Mouse (Mus musculus): ENCODE data around the gene Tph1.
A peak's percentile ranks its signal among the peaks of the same experiment; 100 is the strongest.
"Not testable (repeated sequence)": the region's sequence is repeated elsewhere in the genome, so short reads cannot be mapped to it uniquely, and the experiment has no call there.

Gene Tph1

GRCm38 (mm10) chr7:46672160-46672672 lies at the start of gene Tph1:
Gene Tph1 (minus strand): TSS chr7:46672537.
- no peak for DNase-seq (ENCODE audit: low spot score)

GRCm38 (mm10) chr7:46720460-46720859 lies 48.1 kb upstream of the Tph1 start:
- DNase-seq (ENCODE audit: low spot score) = no peak

GRCm38 (mm10) chr7:46719526-46719925 lies 47.2 kb upstream of the Tph1 start:
- peak; percentile 91 for DNase-seq (ENCODE audit: low spot score)

GRCm38 (mm10) chr7:46718591-46719270 lies 46.4 kb upstream of the Tph1 start:
- no peak for DNase-seq (ENCODE audit: low spot score)

DNA sequence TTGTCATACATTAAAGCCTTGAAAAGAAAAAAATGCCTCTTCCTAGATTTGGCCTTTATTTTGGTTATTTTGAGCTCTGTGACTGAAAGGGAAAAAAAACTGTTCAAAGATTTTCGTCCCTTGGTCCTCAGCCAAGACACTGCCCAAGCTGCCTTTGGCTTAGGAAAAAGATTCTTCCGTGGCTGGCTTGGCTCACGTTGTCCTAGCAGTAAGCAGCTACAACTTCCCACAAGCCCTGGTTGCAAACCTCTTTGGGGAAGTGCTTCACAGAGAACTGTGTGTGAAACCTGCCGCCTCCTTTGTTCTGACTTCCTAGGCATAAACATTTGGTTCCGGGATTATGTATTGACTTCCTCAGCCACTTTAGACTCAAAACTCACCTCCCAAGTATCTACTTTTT lies 44.6 kb upstream of the Tph1 start:
- peak; percentile 70 for DNase-seq (ENCODE audit: low spot score)

GRCm38 (mm10) chr7:46715600-46715999 lies 43.3 kb upstream of the Tph1 start, which contains the start of gene Saa3:
Gene Saa3 (minus strand): TSS chr7:46715700.
- DNase-seq (ENCODE audit: low spot score) = no peak

DNA sequence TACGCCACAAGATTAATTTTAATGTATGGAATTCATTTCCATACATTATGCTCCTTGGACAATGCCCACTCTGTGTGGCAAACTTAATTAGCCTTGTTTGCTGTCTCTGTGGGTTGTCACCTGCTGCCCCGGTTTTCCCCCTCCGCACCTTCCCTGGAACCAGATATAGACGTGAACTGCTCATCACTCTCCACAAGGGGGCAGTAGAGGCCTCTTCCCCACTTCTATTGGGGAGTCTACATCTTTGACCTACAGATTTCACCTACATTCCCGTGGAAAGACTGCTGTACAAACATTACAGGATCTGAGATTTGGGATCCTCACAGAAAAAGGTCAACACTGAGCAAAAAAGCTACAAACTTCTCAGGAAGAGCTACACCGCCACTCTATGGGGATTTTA lies 42.2 kb upstream of the Tph1 start:
- DNase-seq (ENCODE audit: low spot score) = peak; percentile 71

DNA sequence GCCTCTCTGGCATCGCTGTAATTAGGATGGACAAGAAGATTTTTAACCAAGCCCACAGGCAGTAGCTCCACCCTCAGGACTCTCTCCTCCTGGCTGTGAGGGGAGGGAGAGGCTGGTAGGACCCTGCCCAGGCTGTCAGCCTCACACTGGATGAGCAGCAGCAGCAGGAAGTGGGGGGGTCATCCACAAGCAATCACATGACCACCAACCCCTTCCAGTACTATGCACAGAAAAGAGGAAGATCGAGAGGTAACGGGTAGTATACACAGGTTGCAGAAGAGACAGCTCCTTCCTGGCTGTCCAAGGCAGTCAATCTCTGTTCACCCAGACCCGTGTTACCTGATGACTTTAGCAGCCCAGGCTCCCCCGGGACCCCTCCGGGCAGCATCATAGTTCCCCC lies 39.9 kb upstream of the Tph1 start:
- no peak for DNase-seq (ENCODE audit: low spot score)

DNA sequence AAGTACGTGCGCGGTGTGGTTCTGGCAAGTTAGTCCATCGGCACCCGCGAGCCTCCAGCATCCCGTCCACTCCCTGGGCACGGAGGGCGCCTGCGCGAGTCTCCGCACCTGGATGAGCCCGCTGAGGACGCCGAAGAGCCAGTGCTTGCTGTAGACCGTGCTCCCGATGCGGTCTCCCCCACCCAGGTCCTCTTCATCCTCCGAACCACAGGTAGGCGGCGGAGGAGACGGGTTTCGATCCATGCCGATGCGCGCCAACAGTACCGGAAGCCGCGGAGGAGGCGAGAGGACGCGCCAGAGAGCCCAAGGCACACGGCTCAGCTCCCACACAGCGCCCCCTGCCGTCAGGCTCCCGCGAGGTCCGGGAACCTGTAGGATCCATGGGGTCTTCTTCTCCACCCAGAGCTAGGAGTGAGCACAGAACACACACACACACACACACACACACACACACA lies 38.1 kb upstream of the Tph1 start, which contains the start of gene Saal1:
Gene Saal1 (minus strand): TSS at position 291 of the 455 bp plus-strand sequence.
- peak; percentile 80 for DNase-seq (ENCODE audit: low spot score)

- no peak for DNase-seq (ENCODE audit: low spot score)
Measured at GRCm38 (mm10) chr7:46700521-46701025, 28.2 kb upstream of the Tph1 start.

- no peak for DNase-seq (ENCODE audit: low spot score)
Measured at GRCm38 (mm10) chr7:46696754-46697153, 24.4 kb upstream of the Tph1 start.

DNA sequence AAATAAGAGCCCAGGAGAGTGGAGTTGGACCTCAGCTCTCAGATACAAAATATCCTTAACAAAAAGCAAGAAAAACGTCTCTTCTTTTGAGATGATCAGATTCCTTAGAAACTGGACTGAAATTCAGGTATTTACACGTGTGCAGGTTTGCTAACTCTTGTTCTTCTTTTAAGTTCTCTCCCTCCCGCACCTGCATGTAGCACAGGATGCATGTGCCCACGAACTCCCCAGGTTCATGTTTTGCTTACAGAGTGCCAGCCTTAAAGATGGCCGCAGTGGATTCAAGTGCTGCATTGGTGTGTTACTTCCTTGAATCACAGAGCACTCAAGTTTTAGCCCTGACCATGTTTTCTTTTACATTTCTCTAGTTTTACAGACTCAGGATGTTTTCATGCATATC lies 14.5 kb upstream of the Tph1 start:
- no peak for DNase-seq (ENCODE audit: low spot score)

DNA sequence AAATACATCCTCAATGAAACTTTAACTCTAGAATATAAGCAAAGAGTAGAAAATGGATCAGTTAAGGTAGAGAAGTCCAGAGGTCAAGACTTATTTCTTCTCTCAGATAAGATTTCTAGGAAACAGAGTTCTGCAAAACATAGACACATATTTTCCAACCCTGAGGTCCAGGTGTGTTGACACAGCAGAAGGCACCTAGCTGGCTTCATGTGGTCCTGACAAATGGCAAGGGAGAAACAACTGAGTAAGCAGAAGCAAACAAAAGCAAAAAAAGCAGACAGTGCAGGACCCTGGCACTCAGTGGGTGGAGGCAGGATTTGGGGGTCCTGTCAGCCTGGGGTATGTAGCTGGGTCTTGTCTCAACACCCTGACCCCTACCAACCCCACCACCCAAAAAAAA lies 8.4 kb upstream of the Tph1 start:
- no peak for DNase-seq (ENCODE audit: low spot score)

DNA sequence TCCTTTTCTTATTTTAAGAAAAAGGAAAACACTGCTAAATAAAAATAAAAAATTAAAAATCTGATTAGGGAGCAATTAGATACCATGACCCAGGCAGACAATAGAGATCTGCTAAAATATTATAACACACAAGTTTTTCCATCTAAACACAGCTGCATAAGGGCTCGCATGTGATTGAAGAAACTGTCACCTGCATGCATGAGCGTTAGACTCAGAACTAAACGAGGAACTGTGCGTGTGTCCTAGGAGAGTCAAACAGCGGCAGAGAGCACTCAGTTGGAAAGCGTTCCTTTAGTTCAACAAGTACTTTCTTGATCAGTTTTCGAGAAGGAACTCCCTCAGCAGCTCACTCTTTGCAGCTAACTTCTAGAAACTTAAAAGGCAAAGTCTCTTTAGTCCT lies 6.7 kb upstream of the Tph1 start:
- not testable (repeated sequence) for DNase-seq (ENCODE audit: low spot score)

DNA sequence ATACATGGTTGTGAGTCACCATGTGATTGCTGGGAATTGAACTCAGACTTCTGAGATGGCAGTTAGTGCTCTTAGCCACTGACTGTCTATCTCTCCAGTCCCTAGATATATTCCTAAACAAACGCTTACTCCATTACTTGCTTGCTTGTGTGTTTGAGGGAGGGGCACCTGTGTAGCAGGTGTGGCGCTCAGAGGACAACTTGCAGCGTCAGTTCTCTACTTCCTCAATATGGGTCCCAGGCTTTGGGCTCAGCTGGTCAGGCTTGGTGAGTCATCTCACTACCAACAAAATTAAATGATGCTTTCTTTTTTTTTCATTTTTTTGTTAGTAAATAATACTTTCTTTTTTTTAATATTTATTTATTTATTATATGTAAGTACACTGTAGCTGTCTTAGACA lies 6.1 kb upstream of the Tph1 start:
- no peak for DNase-seq (ENCODE audit: low spot score)

DNA sequence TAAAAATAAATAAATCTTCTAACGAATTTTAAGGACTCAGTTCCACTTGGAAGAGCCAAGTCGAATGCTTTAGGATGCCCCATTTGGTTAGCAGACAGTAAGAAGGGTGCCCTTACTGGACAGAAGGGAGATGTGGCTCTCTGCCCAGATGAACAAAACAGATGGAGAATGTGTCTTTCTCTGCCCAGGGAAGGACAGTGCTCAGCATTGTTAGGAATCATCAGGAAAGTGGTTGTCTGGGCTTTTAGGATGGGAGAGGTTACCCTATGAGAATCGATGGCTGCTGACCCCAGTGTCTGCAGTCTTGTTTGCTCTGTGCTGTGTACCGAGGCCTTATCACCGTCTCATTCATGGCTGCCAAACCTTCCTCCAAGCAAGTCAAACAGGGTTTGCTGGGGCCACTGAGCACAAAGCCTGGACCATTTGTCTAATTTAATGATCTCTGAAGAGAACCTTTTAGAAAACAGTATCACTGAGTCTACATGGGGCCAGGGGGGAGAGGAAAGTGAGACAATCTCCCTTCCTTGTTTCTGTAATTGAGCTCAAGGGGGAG lies 4.5 kb upstream of the Tph1 start:
- no peak for DNase-seq (ENCODE audit: low spot score)

- DNase-seq (ENCODE audit: low spot score) = no peak
Measured at GRCm38 (mm10) chr7:46675886-46676285, 3.5 kb upstream of the Tph1 start.

GRCm38 (mm10) chr7:46675061-46675460 lies 2.7 kb upstream of the Tph1 start:
- no peak for DNase-seq (ENCODE audit: low spot score)

DNA sequence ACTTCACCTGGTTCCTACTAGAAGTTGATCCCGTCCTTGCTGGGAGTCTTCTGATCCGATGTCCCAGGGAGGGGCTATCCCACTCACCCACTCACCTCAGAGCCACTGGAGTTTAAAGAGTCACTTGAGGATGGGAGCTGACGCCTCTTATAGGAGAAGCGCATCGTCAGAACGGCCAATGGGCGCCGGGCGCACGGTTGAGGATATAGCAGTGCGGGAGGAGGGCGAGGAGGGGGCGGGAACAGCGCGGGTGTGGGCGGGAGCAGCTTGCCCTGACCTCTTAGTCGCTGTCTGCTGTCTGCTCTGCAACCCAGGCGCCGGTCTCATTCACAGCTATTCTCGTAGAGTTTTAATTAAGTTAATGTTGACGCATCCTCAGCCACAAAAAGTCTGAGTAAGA lies 5.1 kb downstream of the Tph1 start:
- DNase-seq (ENCODE audit: low spot score) = no peak

DNA sequence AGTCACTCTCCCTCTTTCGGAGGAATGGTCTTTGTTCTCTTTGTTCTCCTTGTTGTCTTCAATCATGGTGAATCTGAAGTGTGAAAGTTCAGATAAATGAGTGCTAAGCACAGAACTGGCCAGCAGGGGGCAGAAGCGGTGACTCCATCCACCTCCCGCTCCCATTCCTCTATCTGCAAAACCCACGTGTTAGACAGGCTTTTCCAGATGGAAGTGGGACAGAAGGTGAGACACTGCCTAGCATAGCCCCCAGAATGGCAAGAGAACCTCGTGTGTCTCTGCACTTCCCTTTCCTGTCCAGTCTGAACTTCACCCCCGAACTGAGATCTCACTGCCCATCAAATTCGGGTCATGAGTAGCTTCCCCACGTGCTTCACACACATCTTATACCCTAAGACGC lies 7.1 kb downstream of the Tph1 start:
- no peak for DNase-seq (ENCODE audit: low spot score)

GRCm38 (mm10) chr7:46661591-46662090 lies 10.7 kb downstream of the Tph1 start:
- DNase-seq (ENCODE audit: low spot score) = no peak

- DNase-seq (ENCODE audit: low spot score) = no peak
Measured at GRCm38 (mm10) chr7:46652279-46652678, 20.1 kb downstream of the Tph1 start.

- DNase-seq (ENCODE audit: low spot score) = not testable (repeated sequence)
Measured at GRCm38 (mm10) chr7:46650231-46650630, 22.1 kb downstream of the Tph1 start.

Data from lung, postnatal 25 days (tissue).